Mouse (Mus musculus): ENCODE data around the gene Atoh8. TPM values are rescaled to one million over a fixed set of nuclear protein-coding genes. Genes with fewer than 3 reads are reported as not detected.

The Atoh8 gene
- polyA plus RNA-seq, 1 experiment from 2014 or later: 9.2 TPM

DNA sequence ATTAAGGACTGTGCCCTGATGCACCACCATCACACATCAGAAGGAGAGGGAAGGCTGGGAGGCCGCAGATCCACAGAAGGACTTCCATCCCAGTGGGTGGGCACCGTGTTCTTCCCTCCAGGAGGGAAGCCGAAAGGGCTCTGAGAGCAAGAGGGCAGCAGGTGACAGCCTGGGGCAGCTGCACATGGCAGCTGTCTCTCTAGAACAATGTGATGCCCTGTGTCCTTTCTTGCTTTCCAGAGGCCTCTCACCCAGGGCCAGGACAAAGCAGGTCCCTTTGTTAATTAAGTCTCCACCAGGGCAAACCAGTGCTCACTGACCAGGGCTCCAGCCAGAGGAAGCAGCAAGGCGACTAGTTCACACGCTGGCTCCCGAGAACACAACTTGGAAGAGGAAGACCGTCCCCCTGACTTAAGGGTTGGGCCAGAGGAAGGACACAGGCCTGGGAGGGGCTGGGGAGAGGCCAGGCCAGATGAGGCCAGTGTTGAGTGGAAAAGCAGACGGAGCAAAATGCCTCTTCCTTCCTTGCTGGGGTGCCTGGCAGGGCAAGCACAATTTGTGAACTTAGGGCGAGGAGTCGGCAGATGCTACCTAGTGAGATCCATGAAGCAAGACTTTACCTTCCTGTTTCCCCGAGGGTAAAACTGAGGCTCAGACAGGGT, 34.7 kb downstream of the Atoh8 start:
- H3K27ac ChIP-seq (ENCODE audit: low read length): no peak overlapping the region
- H3K27me3 ChIP-seq (ENCODE audit: control insufficient read depth, insufficient read depth, low read length): no peaks in the 10 kb centered on the region
- peaks cover 19% of the 10 kb centered on the region; the same call in 1 of the 2 replicates for H3K4me1 ChIP-seq (ENCODE audit: control insufficient read depth, insufficient read depth, low read length)
- peak; percentile 45; the same call in 1 of the 2 replicates for ATAC-seq (ENCODE audit: insufficient read depth, low FRiP score)
- H3K36me3 ChIP-seq (ENCODE audit: control insufficient read depth, insufficient read depth, low read length): no peaks in the 10 kb centered on the region
- no peak overlapping the region for H3K4me2 ChIP-seq (ENCODE audit: low read depth, low read length)
- H3K9me3 ChIP-seq (replicated peaks; ENCODE audit: control insufficient read depth, low read length): peaks cover under 1% of the 10 kb centered on the region; the same call in 1 of the 2 replicates
- no peak overlapping the region for H3K4me3 ChIP-seq (replicated peaks; ENCODE audit: low read length)
- peak overlapping the region; percentile 21; the same call in 1 of the 2 replicates for H3K9ac ChIP-seq (ENCODE audit: low read length)
- 45% methylated on average over 11 of the region's 11 CpGs for WGBS

DNA sequence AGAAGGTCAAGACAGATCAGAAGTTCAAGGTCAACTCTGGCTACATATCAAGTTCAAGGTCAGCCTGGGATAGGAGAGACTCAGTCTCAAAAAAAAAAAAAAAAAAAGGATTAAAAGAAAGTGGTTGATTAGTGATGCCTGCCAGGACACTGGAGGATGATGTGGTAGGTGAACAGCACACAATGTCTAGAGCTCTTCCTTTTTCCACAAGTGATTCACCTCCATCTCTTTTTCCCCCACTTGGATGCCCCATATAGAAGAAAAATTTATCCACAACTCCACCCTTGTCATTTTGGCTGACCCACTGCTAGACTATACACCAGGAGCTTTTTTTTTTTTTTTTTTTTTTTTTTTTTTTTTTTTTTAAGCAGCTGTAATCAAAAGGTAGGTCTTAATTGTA, 37.9 kb downstream of the Atoh8 start:
- H3K4me3 ChIP-seq (replicated peaks; ENCODE audit: low read length): no peak overlapping the region
- H3K4me2 ChIP-seq (ENCODE audit: low read depth, low read length): no peak overlapping the region
- H3K27ac ChIP-seq (ENCODE audit: low read length): no peak overlapping the region
- no peak for ATAC-seq (ENCODE audit: insufficient read depth, low FRiP score)
- no peak overlapping the region for H3K9ac ChIP-seq (ENCODE audit: low read length)
- H3K36me3 ChIP-seq (ENCODE audit: control insufficient read depth, insufficient read depth, low read length): no peaks in the 10 kb centered on the region
- H3K9me3 ChIP-seq (replicated peaks; ENCODE audit: control insufficient read depth, low read length): peaks cover 4% of the 10 kb centered on the region; the same call in 1 of the 2 replicates
- H3K4me1 ChIP-seq (ENCODE audit: control insufficient read depth, insufficient read depth, low read length): peaks cover 15% of the 10 kb centered on the region; the same call in 1 of the 2 replicates
- no peaks in the 10 kb centered on the region for H3K27me3 ChIP-seq (ENCODE audit: control insufficient read depth, insufficient read depth, low read length)

DNA sequence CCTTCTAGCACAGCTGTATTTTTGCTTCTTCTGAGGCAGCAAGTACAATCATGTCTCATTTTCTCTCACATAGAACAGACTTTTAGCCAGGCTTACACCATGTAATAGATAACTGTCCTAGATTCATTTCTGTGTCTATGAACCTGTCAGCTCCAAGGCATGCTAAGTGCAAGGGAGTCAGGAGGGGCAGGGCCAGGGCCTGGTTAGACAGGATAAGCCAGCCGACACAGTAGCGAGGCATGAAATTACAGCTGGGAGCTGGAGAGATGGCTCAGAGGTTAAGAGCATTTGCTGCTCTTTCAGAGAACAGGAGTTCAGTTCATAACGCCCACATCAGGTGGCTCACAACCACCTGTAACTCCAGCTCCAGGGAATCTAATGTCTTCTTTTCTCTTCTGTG, 38.7 kb downstream of the Atoh8 start:
- 62% methylated on average over 3 of the region's 3 CpGs for WGBS
- Histone ChIP-seq H3K27ac (ENCODE audit: low read length) (no peak overlapping the region), H3K4me1 (ENCODE audit: control insufficient read depth, insufficient read depth, low read length) (peaks cover 15% of the 10 kb centered on the region; the same call in 1 of the 2 replicates), H3K27me3 (ENCODE audit: control insufficient read depth, insufficient read depth, low read length) (no peaks in the 10 kb centered on the region), H3K4me3 (replicated peaks; ENCODE audit: low read length) (no peak overlapping the region), H3K36me3 (ENCODE audit: control insufficient read depth, insufficient read depth, low read length) (no peaks in the 10 kb centered on the region), H3K4me2 (ENCODE audit: low read depth, low read length) (no peak overlapping the region), H3K9ac (ENCODE audit: low read length) (no peak overlapping the region), H3K9me3 (replicated peaks; ENCODE audit: control insufficient read depth, low read length) (peaks cover 4% of the 10 kb centered on the region; the same call in 1 of the 2 replicates)
- peak; percentile 56; the same call in 1 of the 2 replicates for ATAC-seq (ENCODE audit: insufficient read depth, low FRiP score)

DNA sequence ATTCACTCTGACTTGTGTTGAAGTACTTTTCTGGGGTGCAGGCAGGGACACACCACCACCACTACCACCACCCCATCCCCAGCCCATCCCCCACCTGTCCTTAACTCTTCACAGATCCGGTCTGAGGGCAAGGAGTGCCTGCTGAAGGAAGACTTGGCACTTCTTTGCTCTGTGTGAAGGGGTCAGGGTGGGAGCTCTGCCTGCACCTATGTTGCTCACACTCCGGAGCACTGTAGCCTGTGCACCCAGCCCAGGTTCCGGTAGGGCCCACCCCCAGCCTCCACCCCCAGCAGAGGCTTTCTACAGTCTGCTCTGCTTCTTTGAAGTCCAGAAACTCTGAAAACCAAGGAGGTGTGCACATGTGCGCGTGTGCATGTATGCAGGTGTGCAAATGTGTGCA, 44.8 kb downstream of the Atoh8 start:
- no peak overlapping the region for H3K4me3 ChIP-seq (replicated peaks; ENCODE audit: low read length)
- no peak overlapping the region for H3K27ac ChIP-seq (ENCODE audit: low read length)
- no peak for ATAC-seq (ENCODE audit: insufficient read depth, low FRiP score)
- peaks cover 2% of the 10 kb centered on the region; the same call in 1 of the 2 replicates for H3K9me3 ChIP-seq (replicated peaks; ENCODE audit: control insufficient read depth, low read length)
- H3K27me3 ChIP-seq (ENCODE audit: control insufficient read depth, insufficient read depth, low read length): no peaks in the 10 kb centered on the region; the same call in none of the 2 replicates
- 57% methylated on average over 5 of the region's 5 CpGs for WGBS
- no peak overlapping the region for H3K9ac ChIP-seq (ENCODE audit: low read length)
- no peak overlapping the region for H3K4me2 ChIP-seq (ENCODE audit: low read depth, low read length)
- peaks cover 24% of the 10 kb centered on the region for H3K4me1 ChIP-seq (ENCODE audit: control insufficient read depth, insufficient read depth, low read length)
- no peaks in the 10 kb centered on the region for H3K36me3 ChIP-seq (ENCODE audit: control insufficient read depth, insufficient read depth, low read length)

DNA sequence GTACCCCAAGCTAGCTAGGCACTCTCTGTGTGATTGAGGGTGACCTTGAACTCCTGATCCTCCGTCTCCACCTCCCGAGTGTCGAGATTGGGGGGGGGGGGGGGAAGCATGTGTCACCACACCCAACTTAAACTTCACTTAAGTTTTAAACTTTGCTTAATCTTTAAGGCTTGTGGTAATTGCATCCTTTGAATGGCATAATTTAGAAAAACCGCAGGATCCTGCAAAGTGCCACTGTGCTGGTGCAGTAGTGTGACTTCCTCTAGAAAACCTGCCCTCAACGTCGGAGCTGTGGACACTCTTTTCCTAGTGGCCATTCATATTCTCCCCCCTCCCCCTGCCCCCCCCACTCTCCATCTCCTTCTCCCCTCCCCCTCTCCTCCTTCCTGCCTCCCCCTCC, 45.3 kb downstream of the Atoh8 start:
- no peak for ATAC-seq (ENCODE audit: insufficient read depth, low FRiP score)
- no peak overlapping the region for H3K4me3 ChIP-seq (replicated peaks; ENCODE audit: low read length)
- 0 out of 2 replicates have a peak overlapping the region, but pooled peaks have one; percentile 21 for H3K9ac ChIP-seq (ENCODE audit: low read length)
- H3K27ac ChIP-seq (ENCODE audit: low read length): no peak overlapping the region
- H3K4me2 ChIP-seq (ENCODE audit: low read depth, low read length): no peak overlapping the region
- no peaks in the 10 kb centered on the region for H3K36me3 ChIP-seq (ENCODE audit: control insufficient read depth, insufficient read depth, low read length)
- WGBS: 23% methylated on average over 6 of the region's 6 CpGs
- peaks cover 24% of the 10 kb centered on the region for H3K4me1 ChIP-seq (ENCODE audit: control insufficient read depth, insufficient read depth, low read length)
- H3K9me3 ChIP-seq (replicated peaks; ENCODE audit: control insufficient read depth, low read length): no peaks in the 10 kb centered on the region
- no peaks in the 10 kb centered on the region; the same call in none of the 2 replicates for H3K27me3 ChIP-seq (ENCODE audit: control insufficient read depth, insufficient read depth, low read length)

DNA sequence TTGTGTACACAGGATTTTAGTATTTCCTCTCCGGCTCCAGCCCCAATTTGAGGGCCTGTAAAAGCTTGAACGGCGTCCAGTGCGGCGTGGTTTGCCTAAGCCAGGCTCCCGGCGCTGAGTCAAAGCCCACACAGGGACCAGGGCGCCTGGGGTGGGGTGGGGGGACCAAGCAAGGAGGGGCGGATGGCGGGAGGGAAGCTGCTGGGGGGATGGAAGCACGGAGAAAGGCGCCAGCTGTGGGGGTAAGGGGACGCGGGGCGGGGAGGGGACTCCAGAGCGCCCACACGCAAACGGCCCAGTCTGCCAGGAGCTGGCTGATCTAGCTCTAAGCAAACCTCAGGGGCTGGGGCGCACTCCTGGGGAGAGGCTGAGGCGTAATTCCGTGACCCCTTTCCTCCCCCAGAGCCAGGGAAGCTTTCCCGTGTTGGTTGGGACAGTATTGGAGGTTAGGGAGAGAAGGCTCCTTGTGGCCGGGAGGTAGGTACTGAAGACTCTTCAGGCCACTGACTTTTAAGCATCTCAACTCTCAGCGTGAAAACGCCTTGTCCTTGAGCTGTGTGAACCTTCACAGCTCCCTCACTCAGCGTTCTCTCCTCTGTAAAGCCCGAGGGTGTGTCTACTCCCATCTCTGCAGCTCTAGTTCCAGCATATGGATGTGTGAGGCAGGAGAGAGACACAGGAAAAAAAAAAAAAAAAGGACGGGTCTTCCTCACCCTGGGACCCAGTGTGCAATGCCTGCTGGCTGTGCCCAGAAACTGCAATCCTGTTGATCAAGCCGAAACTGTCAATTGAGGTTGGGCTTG, 46.1 kb downstream of the Atoh8 start:
- Histone ChIP-seq H3K36me3 (ENCODE audit: control insufficient read depth, insufficient read depth, low read length) (no peaks in the 10 kb centered on the region), H3K4me2 (ENCODE audit: low read depth, low read length) (peak overlapping the region; percentile 51), H3K27ac (ENCODE audit: low read length) (peak overlapping the region; percentile 63), H3K9me3 (replicated peaks; ENCODE audit: control insufficient read depth, low read length) (no peaks in the 10 kb centered on the region), H3K27me3 (ENCODE audit: control insufficient read depth, insufficient read depth, low read length) (no peaks in the 10 kb centered on the region; the same call in none of the 2 replicates), H3K9ac (ENCODE audit: low read length) (peak overlapping the region; percentile 53), H3K4me1 (ENCODE audit: control insufficient read depth, insufficient read depth, low read length) (peaks cover 24% of the 10 kb centered on the region), H3K4me3 (replicated peaks; ENCODE audit: low read length) (peak overlapping the region; percentile 21)
- ATAC-seq (ENCODE audit: insufficient read depth, low FRiP score): peak; percentile 72
- 3% methylated on average over 29 of the region's 29 CpGs for WGBS

DNA sequence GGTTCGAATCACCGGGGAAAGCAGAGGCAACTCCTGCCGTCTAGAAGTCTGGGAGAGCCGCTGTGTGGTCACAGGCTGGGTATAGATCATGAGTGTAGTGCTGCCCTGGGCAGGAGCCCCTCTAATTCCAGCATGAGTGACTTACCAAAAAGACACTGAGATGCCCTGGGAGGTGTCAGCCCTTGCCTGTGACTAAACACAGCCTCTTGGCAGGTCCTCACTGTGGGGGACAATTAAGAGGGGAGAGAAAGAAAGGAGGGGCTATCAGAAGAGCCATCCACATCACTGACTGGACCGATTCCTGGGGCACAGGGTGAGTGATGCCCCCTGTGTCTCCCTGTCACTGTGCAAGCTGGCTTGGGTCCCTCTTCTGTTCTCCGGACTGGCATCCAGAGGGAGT, 48.6 kb downstream of the Atoh8 start:
- Histone ChIP-seq H3K9me3 (replicated peaks; ENCODE audit: control insufficient read depth, low read length) (no peaks in the 10 kb centered on the region), H3K9ac (ENCODE audit: low read length) (no peak overlapping the region), H3K36me3 (ENCODE audit: control insufficient read depth, insufficient read depth, low read length) (no peaks in the 10 kb centered on the region), H3K4me2 (ENCODE audit: low read depth, low read length) (no peak overlapping the region), H3K4me1 (ENCODE audit: control insufficient read depth, insufficient read depth, low read length) (peaks cover 24% of the 10 kb centered on the region), H3K27ac (ENCODE audit: low read length) (no peak overlapping the region), H3K27me3 (ENCODE audit: control insufficient read depth, insufficient read depth, low read length) (no peaks in the 10 kb centered on the region; the same call in none of the 2 replicates), H3K4me3 (replicated peaks; ENCODE audit: low read length) (no peak overlapping the region)
- WGBS: 86% methylated on average over 6 of the region's 6 CpGs
- ATAC-seq (ENCODE audit: insufficient read depth, low FRiP score): no peak

DNA sequence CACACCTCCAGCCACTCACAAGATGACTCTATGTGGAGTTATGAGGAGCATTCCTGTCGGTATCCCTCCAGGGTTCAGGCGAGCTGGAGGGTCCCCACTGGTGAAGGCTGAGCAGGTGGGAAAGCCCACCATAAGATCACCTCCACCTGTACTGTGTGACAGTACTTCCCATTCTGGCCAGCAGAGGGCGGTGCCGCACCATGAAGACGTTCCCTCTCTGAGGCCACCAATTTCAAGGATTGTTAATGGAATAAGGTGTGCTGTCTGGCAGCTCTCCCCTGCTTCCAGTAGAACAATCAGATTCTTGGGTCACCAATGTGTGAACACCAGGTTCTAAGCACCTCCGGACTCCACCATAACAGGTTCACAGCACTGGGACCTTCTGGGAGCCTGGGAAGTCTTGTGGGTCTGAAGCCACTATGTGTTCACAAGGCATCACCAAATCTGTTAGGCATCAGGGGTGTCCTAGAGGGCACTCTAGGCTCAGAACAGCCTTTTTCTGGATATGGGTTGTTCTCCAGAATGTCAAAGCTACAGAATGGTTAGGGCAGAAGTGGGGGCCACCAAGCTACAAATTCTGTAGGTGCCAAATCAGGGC, 49.4 kb downstream of the Atoh8 start:
- H3K27me3 ChIP-seq (ENCODE audit: control insufficient read depth, insufficient read depth, low read length): no peaks in the 10 kb centered on the region; the same call in 1 of the 2 replicates
- no peak overlapping the region for H3K4me3 ChIP-seq (replicated peaks; ENCODE audit: low read length)
- ATAC-seq (ENCODE audit: insufficient read depth, low FRiP score): peak; percentile 42; the same call in 1 of the 2 replicates
- H3K27ac ChIP-seq (ENCODE audit: low read length): no peak overlapping the region
- H3K4me2 ChIP-seq (ENCODE audit: low read depth, low read length): no peak overlapping the region
- no peak overlapping the region for H3K9ac ChIP-seq (ENCODE audit: low read length)
- H3K4me1 ChIP-seq (ENCODE audit: control insufficient read depth, insufficient read depth, low read length): peaks cover 24% of the 10 kb centered on the region
- H3K36me3 ChIP-seq (ENCODE audit: control insufficient read depth, insufficient read depth, low read length): no peaks in the 10 kb centered on the region
- H3K9me3 ChIP-seq (replicated peaks; ENCODE audit: control insufficient read depth, low read length): no peaks in the 10 kb centered on the region
- WGBS: 2% methylated on average over 6 of the region's 6 CpGs

Measured in stomach, embryonic 16.5 days (tissue).